Mouse (Mus musculus) mouse embryonic stem cell (cell line): ENCODE data around the gene Vstm2a.

Experiments
- in situ Hi-C, 2 experiments: fragments of 300-500 bp; cut with MboI; formaldehyde crosslinking; loops; 1 replicate in 1 of 2; 3 replicates in 1 of 2; pipeline ENCODE4 v1.14.3; 2019 to 2020; ENCODE audit warnings: low sequenced_read_pairs in 2 of 2, low pct_unique_long_range_greater_than_20kb in 1 of 2, mixed read lengths in 1 of 2; ENCODE audit not compliant: unreplicated experiment in 1 of 2

Gene Vstm2a

DNA sequence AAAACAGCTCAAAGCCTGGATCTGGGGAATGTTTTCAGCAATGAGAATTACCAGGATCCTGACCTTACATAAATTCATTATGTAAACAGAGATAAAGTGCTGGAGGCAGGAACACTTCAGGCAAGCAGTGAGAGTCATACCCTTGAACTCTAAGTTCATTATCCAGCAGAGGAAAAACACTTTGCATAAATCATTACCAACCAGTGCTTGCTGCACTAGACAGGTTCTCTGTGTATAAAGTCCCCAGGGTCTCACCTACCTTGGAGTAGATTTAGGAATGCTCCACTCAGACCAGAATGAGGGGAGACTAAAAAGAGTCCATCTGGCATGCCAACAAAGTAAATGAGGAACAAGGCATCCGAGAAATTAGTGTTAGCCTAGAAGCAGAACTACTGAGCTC lies 154.2 kb downstream of the Vstm2a start:
- in situ Hi-C loops, result loop anchor here (10.0 to 25.0 kb wide), 2 partner anchors 147 to 149 kb away; partner anchors contain the start of gene Vstm2a (in 1 of the 2)

DNA sequence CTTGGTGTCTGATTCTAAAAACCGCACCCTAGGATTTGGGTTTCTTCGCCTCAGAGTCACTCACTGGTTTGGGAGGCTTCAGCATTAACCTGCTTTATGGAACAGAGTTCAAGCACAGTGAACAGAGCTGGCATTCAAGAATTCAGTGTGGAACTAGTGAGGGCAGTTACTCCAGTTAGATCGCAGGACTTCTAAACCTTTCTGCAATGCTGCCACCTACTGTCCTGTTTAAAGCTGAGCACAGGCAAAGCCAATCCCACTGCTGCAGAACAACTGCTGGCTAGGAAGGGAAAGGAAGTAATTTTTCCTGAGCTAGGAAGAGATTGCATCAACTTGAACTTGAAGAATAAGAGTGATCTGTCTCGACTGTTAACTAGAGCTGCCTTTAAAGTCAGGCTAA lies 155.1 kb downstream of the Vstm2a start:
- in situ Hi-C loops, result loop anchor here (10.0 to 25.0 kb wide), 2 partner anchors 148 to 150 kb away; partner anchors contain the start of gene Vstm2a (in 1 of the 2)

DNA sequence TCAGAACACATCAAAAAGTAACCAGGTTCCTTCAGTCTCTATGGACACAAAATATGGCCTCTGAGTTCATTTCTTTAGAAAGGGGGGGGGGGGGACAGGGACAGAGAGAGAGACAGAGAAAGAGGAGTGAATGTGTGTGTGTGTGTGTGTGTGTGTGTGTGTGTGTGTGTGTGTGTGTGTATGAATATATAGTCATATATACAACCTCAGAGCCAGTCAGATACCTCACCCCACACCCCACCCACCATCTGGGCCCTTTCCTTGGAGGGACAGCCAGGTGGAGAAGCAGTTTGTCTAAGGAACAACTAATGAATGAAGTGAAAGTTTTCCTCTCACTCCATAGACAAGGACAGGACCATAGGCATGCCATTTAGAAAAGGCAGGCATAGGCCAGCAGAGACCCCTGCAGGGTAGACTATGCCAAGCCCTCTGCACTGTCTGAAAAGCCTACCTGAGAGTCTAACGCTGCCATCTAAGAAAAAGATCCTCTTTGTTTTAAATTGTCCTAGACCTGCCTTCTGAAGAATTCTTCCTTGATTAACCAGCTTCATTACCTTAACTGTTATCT lies 155.6 kb downstream of the Vstm2a start:
- in situ Hi-C loops, result loop anchor here (10.0 to 25.0 kb wide), 2 partner anchors 148 to 151 kb away; partner anchors contain the start of gene Vstm2a (in 1 of the 2)

DNA sequence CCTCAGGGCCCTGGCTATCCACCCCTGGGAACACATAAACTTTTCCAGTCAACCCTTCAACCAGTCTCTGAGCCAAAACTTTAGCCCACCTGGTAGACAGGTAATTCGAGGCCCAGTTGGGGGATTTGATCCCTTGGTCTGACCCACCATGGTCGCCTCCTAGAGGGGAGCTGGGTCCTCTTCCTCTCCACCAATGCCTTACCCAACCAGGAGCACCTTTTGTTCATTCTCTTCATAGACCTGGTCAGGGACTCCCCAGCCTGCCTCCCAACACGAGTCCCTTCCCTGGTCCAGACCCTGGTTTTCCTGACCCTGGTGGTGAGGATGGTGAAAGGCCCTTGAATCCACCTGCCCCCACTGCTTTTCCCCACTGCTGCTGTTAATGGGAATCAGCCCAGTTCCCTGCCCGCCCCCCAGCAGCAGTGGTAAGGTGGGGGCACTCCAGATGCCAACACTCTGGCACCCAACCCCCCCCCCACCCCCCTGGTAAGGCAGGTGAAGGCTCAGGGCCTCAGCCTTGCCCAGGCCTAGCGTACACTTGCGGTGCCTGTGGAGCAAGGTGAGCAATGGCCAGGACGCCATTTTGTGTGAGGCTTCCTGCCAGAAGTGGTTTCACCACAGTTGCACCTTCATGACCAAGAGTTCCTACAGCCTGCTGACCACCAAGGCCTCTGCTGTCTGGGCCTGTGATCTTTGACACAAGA lies 182.2 kb downstream of the Vstm2a start:
- in situ Hi-C loops, result no loop called here
